Mouse (Mus musculus) Muller cell, postnatal 12 days (primary cell): Measurements from ENCODE around the gene Gm42906.

Experiments
- DNase-seq: peaks from one replicate; pipeline ENCODE4 v3.0.0-alpha.2; 2015; ENCODE audit errors: inconsistent ontology term

Gene Gm42906

GRCm38 (mm10) chr5:151188659-151189058 lies 239.3 kb downstream of the Gm42906 start:
- no peak for DNase-seq

- peak; percentile 57 for DNase-seq
Observed at GRCm38 (mm10) chr5:151187336-151187735, 240.6 kb downstream of the Gm42906 start.

GRCm38 (mm10) chr5:151185286-151185856 lies 242.6 kb downstream of the Gm42906 start:
- peak; percentile 95 for DNase-seq

- DNase-seq, result no peak
Observed at GRCm38 (mm10) chr5:151183656-151184240, 244.2 kb downstream of the Gm42906 start.

GRCm38 (mm10) chr5:151181288-151181687 lies 246.7 kb downstream of the Gm42906 start:
- DNase-seq, result no peak

- DNase-seq, result no peak
Observed at GRCm38 (mm10) chr5:151180176-151180785, 247.7 kb downstream of the Gm42906 start.

- DNase-seq, result no peak
Observed at GRCm38 (mm10) chr5:151177171-151177570, 250.8 kb downstream of the Gm42906 start.

GRCm38 (mm10) chr5:151175897-151176313 lies 252.1 kb downstream of the Gm42906 start:
- DNase-seq, result no peak

- DNase-seq, result no peak
Observed at GRCm38 (mm10) chr5:151174485-151175460, 253.2 kb downstream of the Gm42906 start.

GRCm38 (mm10) chr5:151173774-151174173 lies 254.2 kb downstream of the Gm42906 start:
- DNase-seq, result peak; percentile 71

- no peak for DNase-seq
Observed at GRCm38 (mm10) chr5:151170168-151170750, 257.7 kb downstream of the Gm42906 start.

GRCm38 (mm10) chr5:151168191-151168590 lies 259.8 kb downstream of the Gm42906 start:
- DNase-seq, result no peak

GRCm38 (mm10) chr5:151167641-151168040 lies 260.3 kb downstream of the Gm42906 start:
- no peak for DNase-seq

- peak; percentile 85 for DNase-seq
Observed at GRCm38 (mm10) chr5:151166266-151166665, 261.7 kb downstream of the Gm42906 start.

- DNase-seq, result no peak
Observed at GRCm38 (mm10) chr5:151165381-151166016, 262.5 kb downstream of the Gm42906 start.

- DNase-seq, result peak; percentile 85
Observed at GRCm38 (mm10) chr5:151164815-151165214, 263.1 kb downstream of the Gm42906 start.

GRCm38 (mm10) chr5:151162642-151163041 lies 265.3 kb downstream of the Gm42906 start:
- no peak for DNase-seq

GRCm38 (mm10) chr5:151155247-151155646 lies 272.7 kb downstream of the Gm42906 start:
- DNase-seq, result no peak

GRCm38 (mm10) chr5:151154780-151155179 lies 273.2 kb downstream of the Gm42906 start:
- peak; percentile 68 for DNase-seq

- DNase-seq, result no peak
Observed at GRCm38 (mm10) chr5:151154030-151154429, 273.9 kb downstream of the Gm42906 start.

GRCm38 (mm10) chr5:151151549-151151948 lies 276.4 kb downstream of the Gm42906 start:
- DNase-seq, result no peak
